Mouse (Mus musculus): Measurements from ENCODE around the gene Zmynd19. TPM values are rescaled to one million over a fixed set of nuclear protein-coding genes. Genes with fewer than 3 reads are reported as not detected.
A peak's percentile ranks its signal among the peaks of the same experiment; 100 is the strongest.

The Zmynd19 gene
- polyA plus RNA-seq, 1 experiment from 2014 or later: 7.1 TPM

GRCm38 (mm10) chr2:24974906-24975703, 25.5 kb downstream of the Zmynd19 start, which contains the start of gene Mrpl41:
TSS of gene Mrpl41 (minus strand) at chr2:24975098.
- H3K9ac ChIP-seq (ENCODE audit: low read length): peak within 1 kb of the TSS; percentile 77
- no peaks in the 10 kb centered on the region for H3K9me3 ChIP-seq (ENCODE audit: control insufficient read depth, low read length)
- under 1% methylated on average over 62 of the region's 64 CpGs for WGBS
- peak within 1 kb of the TSS; percentile 70 for H3K4me3 ChIP-seq (ENCODE audit: low read depth, low read length)
- H3K27ac ChIP-seq (replicated peaks): peak within 1 kb of the TSS; percentile 95
- 0 out of 2 replicates have a peak, but pooled peaks cover 8% of the 10 kb centered on the region for H3K36me3 ChIP-seq (ENCODE audit: control insufficient read depth, insufficient read depth, low read length)
- H3K4me2 ChIP-seq (replicated peaks; ENCODE audit: low read depth): peak within 1 kb of the TSS; percentile 96
- ATAC-seq (ENCODE audit: low FRiP score, low TSS enrichment) (peak; percentile 99), DNase-seq (ENCODE audit: low spot score) (peak; percentile 99)
- no peaks in the 10 kb centered on the region; the same call in 1 of the 2 replicates for H3K4me1 ChIP-seq (replicated peaks; ENCODE audit: control insufficient read depth, insufficient read depth)
- peak; percentile 21; the same call in 1 of the 2 replicates for TF ChIP-seq CTCF (IDR thresholded peaks at IDR 0.05; ENCODE audit: low read depth)
- TF ChIP-seq EP300 (optimal IDR thresholded peaks at IDR 0.05): no peak
- no peaks in the 10 kb centered on the region for H3K27me3 ChIP-seq (ENCODE audit: control insufficient read depth, insufficient read depth, low read length)

GRCm38 (mm10) chr2:24975704-24976297, 26.2 kb downstream of the Zmynd19 start, which contains the start of gene Pnpla7:
TSS of gene Pnpla7 (plus strand) at chr2:24976033.
- no peak for TF ChIP-seq EP300 (optimal IDR thresholded peaks at IDR 0.05)
- TF ChIP-seq CTCF (IDR thresholded peaks at IDR 0.05; ENCODE audit: low read depth): no peak
- Histone ChIP-seq H3K27me3 (ENCODE audit: control insufficient read depth, insufficient read depth, low read length) (no peaks in the 10 kb centered on the region), H3K9me3 (ENCODE audit: control insufficient read depth, low read length) (no peaks in the 10 kb centered on the region), H3K36me3 (ENCODE audit: control insufficient read depth, insufficient read depth, low read length) (0 out of 2 replicates have a peak, but pooled peaks cover 8% of the 10 kb centered on the region), H3K4me1 (replicated peaks; ENCODE audit: control insufficient read depth, insufficient read depth) (no peaks in the 10 kb centered on the region; the same call in 1 of the 2 replicates), H3K9ac (ENCODE audit: low read length) (peak within 1 kb of the TSS; percentile 77), H3K4me3 (ENCODE audit: low read depth, low read length) (peak within 1 kb of the TSS; percentile 70), H3K27ac (replicated peaks) (peak within 1 kb of the TSS; percentile 95), H3K4me2 (replicated peaks; ENCODE audit: low read depth) (peak within 1 kb of the TSS; percentile 96)
- WGBS: under 1% methylated on average over 16 of the region's 16 CpGs
- DNase-seq (ENCODE audit: low spot score): peak; percentile 87
- peak; percentile 68 for ATAC-seq (ENCODE audit: low FRiP score, low TSS enrichment)

- H3K4me2 ChIP-seq (replicated peaks; ENCODE audit: low read depth): 0 out of 2 replicates have a peak overlapping the region, but pooled peaks have one; percentile 8
- WGBS: 90% methylated on average over 5 of the region's 5 CpGs
- H3K9ac ChIP-seq (ENCODE audit: low read length): no peak overlapping the region
- H3K4me3 ChIP-seq (ENCODE audit: low read depth, low read length): no peak overlapping the region
- no peaks in the 10 kb centered on the region for H3K27me3 ChIP-seq (ENCODE audit: control insufficient read depth, insufficient read depth, low read length)
- no peaks in the 10 kb centered on the region for H3K9me3 ChIP-seq (ENCODE audit: control insufficient read depth, low read length)
- no peak for TF ChIP-seq EP300 (optimal IDR thresholded peaks at IDR 0.05)
- TF ChIP-seq CTCF (IDR thresholded peaks at IDR 0.05; ENCODE audit: low read depth): no peak
- DNase-seq (ENCODE audit: low spot score) (no peak), ATAC-seq (ENCODE audit: low FRiP score, low TSS enrichment) (no peak)
- H3K36me3 ChIP-seq (ENCODE audit: control insufficient read depth, insufficient read depth, low read length): 0 out of 2 replicates have a peak, but pooled peaks cover 4% of the 10 kb centered on the region
- 0 out of 2 replicates have a peak overlapping the region, but pooled peaks have one; percentile 24 for H3K27ac ChIP-seq (replicated peaks)
- H3K4me1 ChIP-seq (replicated peaks; ENCODE audit: control insufficient read depth, insufficient read depth): no peaks in the 10 kb centered on the region; the same call in 1 of the 2 replicates
Observed at GRCm38 (mm10) chr2:24976960-24977359, 27.4 kb downstream of the Zmynd19 start.

- DNase-seq (ENCODE audit: low spot score) (no peak), ATAC-seq (ENCODE audit: low FRiP score, low TSS enrichment) (no peak)
- no peak overlapping the region for H3K9ac ChIP-seq (ENCODE audit: low read length)
- no peaks in the 10 kb centered on the region for H3K36me3 ChIP-seq (ENCODE audit: control insufficient read depth, insufficient read depth, low read length)
- no peak overlapping the region for H3K27ac ChIP-seq (replicated peaks)
- H3K27me3 ChIP-seq (ENCODE audit: control insufficient read depth, insufficient read depth, low read length): no peaks in the 10 kb centered on the region
- no peak overlapping the region for H3K4me2 ChIP-seq (replicated peaks; ENCODE audit: low read depth)
- H3K4me1 ChIP-seq (replicated peaks; ENCODE audit: control insufficient read depth, insufficient read depth): no peaks in the 10 kb centered on the region
- H3K9me3 ChIP-seq (ENCODE audit: control insufficient read depth, low read length): no peaks in the 10 kb centered on the region
- TF ChIP-seq CTCF (IDR thresholded peaks at IDR 0.05; ENCODE audit: low read depth) (no peak), EP300 (optimal IDR thresholded peaks at IDR 0.05) (no peak)
- no peak overlapping the region for H3K4me3 ChIP-seq (ENCODE audit: low read depth, low read length)
- WGBS: 51% methylated on average over 2 of the region's 2 CpGs
Observed at GRCm38 (mm10) chr2:24987762-24988161, 38.2 kb downstream of the Zmynd19 start.

- Histone ChIP-seq H3K36me3 (ENCODE audit: control insufficient read depth, insufficient read depth, low read length) (no peaks in the 10 kb centered on the region), H3K9ac (ENCODE audit: low read length) (no peak overlapping the region), H3K27me3 (ENCODE audit: control insufficient read depth, insufficient read depth, low read length) (no peaks in the 10 kb centered on the region), H3K4me1 (replicated peaks; ENCODE audit: control insufficient read depth, insufficient read depth) (no peaks in the 10 kb centered on the region), H3K4me3 (ENCODE audit: low read depth, low read length) (no peak overlapping the region), H3K4me2 (replicated peaks; ENCODE audit: low read depth) (no peak overlapping the region), H3K27ac (replicated peaks) (no peak overlapping the region), H3K9me3 (ENCODE audit: control insufficient read depth, low read length) (no peaks in the 10 kb centered on the region)
- no peak for ATAC-seq (ENCODE audit: low FRiP score, low TSS enrichment)
- TF ChIP-seq CTCF (IDR thresholded peaks at IDR 0.05; ENCODE audit: low read depth) (no peak), EP300 (optimal IDR thresholded peaks at IDR 0.05) (no peak)
- no peak for DNase-seq (ENCODE audit: low spot score)
- 87% methylated on average over 6 of the region's 6 CpGs for WGBS
Observed at GRCm38 (mm10) chr2:24995332-24995731, 45.7 kb downstream of the Zmynd19 start.

Data from stomach, postnatal 0 days (tissue).